Mouse (Mus musculus): ENCODE results near the gene Cdc14a. TPM values are rescaled to one million over a fixed set of nuclear protein-coding genes. Genes with fewer than 3 reads are reported as not detected.
A peak's percentile ranks its signal among the peaks of the same experiment; 100 is the strongest.

The Cdc14a gene
- polyA plus RNA-seq (2012; rRNA removed): 0.90 and 1.3 TPM in 2 replicates
- polyA plus RNA-seq (2014; fragmentation: Nextera tagmentation; extraction: Ambion mirVana): 1.8 and 2.5 TPM in 2 replicates

GRCm38 (mm10) chr3:116423353-116424159, at the start of gene Cdc14a:
Gene Cdc14a (minus strand): TSS chr3:116424032.
- no peaks in the 10 kb centered on the region for H3K27me3 ChIP-seq (ENCODE audit: control insufficient read depth, insufficient read depth, low read length)
- H3K27ac ChIP-seq: peak within 1 kb of the TSS; percentile 87
- DNase-seq (ENCODE audit: low read depth in 3 of 3, low spot score in 3 of 3): peak; percentile 70 to 75 (median 70)
- H3K4me3 ChIP-seq (ENCODE audit: insufficient read depth in 1 of 2, low read depth in 2 of 2, low read length in 2 of 2): peak within 1 kb of the TSS; percentile 77 to 87
- under 1% methylated on average over 62 of the region's 64 CpGs for WGBS (ENCODE audit: insufficient replicate concordance)
- H3K4me2 ChIP-seq (ENCODE audit: low read depth): peak within 1 kb of the TSS; percentile 100
- peaks cover 0 to 5% of the 10 kb centered on the region in 2 experiments; a peak in 3 of 4 replicates for H3K4me1 ChIP-seq (replicated peaks; ENCODE audit: control insufficient read depth in 2 of 2, insufficient read depth in 2 of 2, low read length in 1 of 2)
- no peaks in the 10 kb centered on the region for H3K9me3 ChIP-seq (ENCODE audit: control insufficient read depth, low read length)
- TF ChIP-seq EP300 (IDR thresholded peaks at IDR 0.05; ENCODE audit: low read depth) (no peak), CTCF (IDR thresholded peaks at IDR 0.05; ENCODE audit: low read depth) (no peak)
- peak; percentile 87 for ATAC-seq (ENCODE audit: insufficient read depth)
- H3K36me3 ChIP-seq (replicated peaks; ENCODE audit: control insufficient read depth, insufficient read depth, low read depth): no peaks in the 10 kb centered on the region
- peak within 1 kb of the TSS; percentile 88 for H3K9ac ChIP-seq (replicated peaks)

- Histone ChIP-seq H3K4me2 (ENCODE audit: low read depth) (no peak overlapping the region), H3K27me3 (ENCODE audit: control insufficient read depth, insufficient read depth, low read length) (no peaks in the 10 kb centered on the region), H3K36me3 (replicated peaks; ENCODE audit: control insufficient read depth, insufficient read depth, low read depth) (no peaks in the 10 kb centered on the region), H3K9ac (replicated peaks) (no peak overlapping the region), H3K27ac (no peak overlapping the region), H3K9me3 (ENCODE audit: control insufficient read depth, low read length) (no peaks in the 10 kb centered on the region), H3K4me3 (ENCODE audit: insufficient read depth in 1 of 2, low read depth in 2 of 2, low read length in 2 of 2) (no peak overlapping the region), H3K4me1 (replicated peaks; ENCODE audit: control insufficient read depth in 2 of 2, insufficient read depth in 2 of 2, low read length in 1 of 2) (no peaks in the 10 kb centered on the region)
- WGBS (ENCODE audit: insufficient replicate concordance): 38% methylated on average over 12 of the region's 12 CpGs
- TF ChIP-seq EP300 (IDR thresholded peaks at IDR 0.05; ENCODE audit: low read depth): no peak
- no peak for TF ChIP-seq CTCF (IDR thresholded peaks at IDR 0.05; ENCODE audit: low read depth)
- DNase-seq (ENCODE audit: low read depth in 3 of 3, low spot score in 3 of 3): no peak
- no peak for ATAC-seq (ENCODE audit: insufficient read depth)
Measured at GRCm38 (mm10) chr3:116465709-116466108, 41.9 kb upstream of the Cdc14a start.

GRCm38 (mm10) chr3:116464318-116464717, 40.5 kb upstream of the Cdc14a start:
- no peaks in the 10 kb centered on the region for H3K9me3 ChIP-seq (ENCODE audit: control insufficient read depth, low read length)
- no peak for TF ChIP-seq CTCF (IDR thresholded peaks at IDR 0.05; ENCODE audit: low read depth)
- no peak for TF ChIP-seq EP300 (IDR thresholded peaks at IDR 0.05; ENCODE audit: low read depth)
- no peak overlapping the region for H3K9ac ChIP-seq (replicated peaks)
- DNase-seq (ENCODE audit: low read depth in 3 of 3, low spot score in 3 of 3): no peak
- H3K4me2 ChIP-seq (ENCODE audit: low read depth): no peak overlapping the region
- WGBS (ENCODE audit: insufficient replicate concordance): 58% methylated on average over 2 of the region's 2 CpGs
- no peaks in the 10 kb centered on the region for H3K36me3 ChIP-seq (replicated peaks; ENCODE audit: control insufficient read depth, insufficient read depth, low read depth)
- no peaks in the 10 kb centered on the region for H3K27me3 ChIP-seq (ENCODE audit: control insufficient read depth, insufficient read depth, low read length)
- no peaks in the 10 kb centered on the region for H3K4me1 ChIP-seq (replicated peaks; ENCODE audit: control insufficient read depth in 2 of 2, insufficient read depth in 2 of 2, low read length in 1 of 2)
- no peak overlapping the region for H3K27ac ChIP-seq
- no peak for ATAC-seq (ENCODE audit: insufficient read depth)
- no peak overlapping the region for H3K4me3 ChIP-seq (ENCODE audit: insufficient read depth in 1 of 2, low read depth in 2 of 2, low read length in 2 of 2)

GRCm38 (mm10) chr3:116461053-116461452, 37.2 kb upstream of the Cdc14a start:
- Histone ChIP-seq H3K9me3 (ENCODE audit: control insufficient read depth, low read length) (no peaks in the 10 kb centered on the region), H3K36me3 (replicated peaks; ENCODE audit: control insufficient read depth, insufficient read depth, low read depth) (no peaks in the 10 kb centered on the region), H3K4me1 (replicated peaks; ENCODE audit: control insufficient read depth in 2 of 2, insufficient read depth in 2 of 2, low read length in 1 of 2) (no peaks in the 10 kb centered on the region), H3K9ac (replicated peaks) (no peak overlapping the region), H3K27ac (no peak overlapping the region), H3K27me3 (ENCODE audit: control insufficient read depth, insufficient read depth, low read length) (no peaks in the 10 kb centered on the region), H3K4me2 (ENCODE audit: low read depth) (no peak overlapping the region), H3K4me3 (ENCODE audit: insufficient read depth in 1 of 2, low read depth in 2 of 2, low read length in 2 of 2) (no peak overlapping the region)
- WGBS (ENCODE audit: insufficient replicate concordance): 44% methylated on average over 4 of the region's 4 CpGs
- ATAC-seq (ENCODE audit: insufficient read depth): no peak
- TF ChIP-seq EP300 (IDR thresholded peaks at IDR 0.05; ENCODE audit: low read depth): no peak
- TF ChIP-seq CTCF (IDR thresholded peaks at IDR 0.05; ENCODE audit: low read depth): no peak
- DNase-seq (ENCODE audit: low read depth in 3 of 3, low spot score in 3 of 3): no peak

GRCm38 (mm10) chr3:116454529-116454928, 30.7 kb upstream of the Cdc14a start:
- WGBS (ENCODE audit: insufficient replicate concordance): 0% methylated on average over 1 of the region's 1 CpGs
- no peaks in the 10 kb centered on the region for H3K27me3 ChIP-seq (ENCODE audit: control insufficient read depth, insufficient read depth, low read length)

More at GRCm38 (mm10) chr3:116454529-116454928, 30.7 kb upstream of the Cdc14a start:
- Histone ChIP-seq H3K27ac (no peak overlapping the region), H3K4me2 (ENCODE audit: low read depth) (no peak overlapping the region), H3K4me3 (ENCODE audit: insufficient read depth in 1 of 2, low read depth in 2 of 2, low read length in 2 of 2) (no peak overlapping the region), H3K36me3 (replicated peaks; ENCODE audit: control insufficient read depth, insufficient read depth, low read depth) (no peaks in the 10 kb centered on the region), H3K4me1 (replicated peaks; ENCODE audit: control insufficient read depth in 2 of 2, insufficient read depth in 2 of 2, low read length in 1 of 2) (peaks cover 5 to 9% of the 10 kb centered on the region in 2 experiments), H3K9ac (replicated peaks) (no peak overlapping the region), H3K9me3 (ENCODE audit: control insufficient read depth, low read length) (no peaks in the 10 kb centered on the region)
- DNase-seq (ENCODE audit: low read depth in 3 of 3, low spot score in 3 of 3) (no peak), ATAC-seq (ENCODE audit: insufficient read depth) (no peak)
- TF ChIP-seq CTCF (IDR thresholded peaks at IDR 0.05; ENCODE audit: low read depth) (no peak), EP300 (IDR thresholded peaks at IDR 0.05; ENCODE audit: low read depth) (no peak)

Data from liver, embryonic 14.5 days (tissue).